Mouse (Mus musculus) heart, adult 2 months (tissue): Measurements from ENCODE around the gene Eif4enif1.
"Not testable (repeated sequence)": the region's sequence is repeated elsewhere in the genome, so short reads cannot be mapped to it uniquely, and the experiment has no call there.

ENCODE experiments used
- CTCF ChIP-seq: fragments of 200-600 bp; IDR thresholded peaks from 2 replicates; pipeline ENCODE4 v1.8.1; 2022; ENCODE audit warnings: antibody characterized with exemption, mild to moderate bottlenecking, moderate library complexity
- POLR2A ChIP-seq: fragments of 200-500 bp; IDR thresholded peaks from 2 replicates; pipeline ENCODE4 v1.6.1; 2011; ENCODE audit warnings: mild to moderate bottlenecking, low read depth, low read length, control low read depth; ENCODE audit not compliant: insufficient read depth

GRCm38 (mm10) chr11:3157996-3158395 is 44.2 kb upstream of the Eif4enif1 start:
- not testable (repeated sequence) for TF ChIP-seq CTCF, POLR2A
